Mouse (Mus musculus): ENCODE measurements around the gene Ccnyl1.
"Not testable (repeated sequence)": the region's sequence is repeated elsewhere in the genome, so short reads cannot be mapped to it uniquely, and the experiment has no call there.

Ccnyl1 gene

DNA sequence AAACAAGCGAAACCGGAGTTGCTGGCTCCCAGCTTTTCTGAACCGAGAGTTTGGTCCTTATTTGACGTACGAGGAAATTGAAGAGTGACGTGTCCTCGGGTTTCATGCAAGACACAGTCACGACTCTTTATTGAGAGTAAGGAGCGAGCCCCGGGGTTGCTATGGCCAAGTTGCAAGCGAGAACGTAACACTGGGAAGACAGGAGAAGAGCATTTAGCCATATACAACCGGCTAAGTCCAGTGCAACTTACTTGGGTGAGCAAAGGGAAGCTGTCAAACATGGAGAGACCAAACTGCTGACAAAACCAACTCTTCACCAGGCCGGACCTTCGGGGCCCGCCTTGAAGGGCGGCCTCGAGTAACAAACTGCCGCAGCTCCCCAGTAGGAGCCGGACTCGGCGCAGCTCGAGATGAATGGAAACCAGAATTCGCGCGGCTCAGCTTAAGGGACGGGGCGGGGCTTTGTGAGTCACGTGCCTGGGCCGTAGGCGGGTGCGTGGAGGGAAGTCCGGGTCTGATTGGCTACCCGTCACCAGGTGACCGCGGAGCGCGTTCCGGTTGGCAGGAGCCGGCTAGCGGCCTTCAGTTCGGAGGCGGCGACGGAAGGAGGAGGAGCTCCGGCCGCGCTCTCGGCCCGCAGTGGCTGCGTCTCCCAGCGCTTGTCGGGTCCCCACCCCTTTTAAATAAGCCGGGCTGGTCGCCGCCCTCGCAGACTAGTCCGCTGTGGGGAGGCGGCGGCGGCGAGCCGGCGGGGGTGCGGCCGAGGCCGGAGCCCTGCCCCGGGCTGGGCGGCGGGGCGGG, at the start of gene Ccnyl1:
Gene Ccnyl1 (plus strand): TSS at position 243 of the 801 bp plus-strand sequence.
- in situ Hi-C loops (cut with MboI, MseI): loop anchor here in 1 of 2 experiments (10.0 kb wide), 1 partner anchor 484 kb away; no protein-coding TSS in a partner anchor

DNA sequence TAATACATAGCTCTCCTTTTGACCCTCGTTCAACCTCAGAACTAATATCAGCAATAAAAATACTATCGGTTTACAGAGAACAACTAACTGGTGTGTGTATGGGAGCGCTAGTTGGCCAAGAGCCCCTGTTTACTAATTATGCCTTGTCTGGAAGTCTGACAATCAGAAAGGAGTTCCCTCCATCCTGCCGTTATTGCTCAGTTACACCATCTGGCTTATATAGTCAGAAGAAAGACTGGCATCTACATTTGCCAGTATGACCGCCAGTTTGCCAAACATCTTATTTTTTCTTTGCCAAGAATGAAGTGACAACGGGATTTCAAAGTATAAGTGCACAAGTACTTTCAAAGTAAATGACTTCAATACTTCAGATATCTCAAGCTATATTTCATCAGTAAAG, 49.2 kb upstream of the Ccnyl1 start:
- in situ Hi-C loops (cut with MboI, MseI): no loop called here

DNA sequence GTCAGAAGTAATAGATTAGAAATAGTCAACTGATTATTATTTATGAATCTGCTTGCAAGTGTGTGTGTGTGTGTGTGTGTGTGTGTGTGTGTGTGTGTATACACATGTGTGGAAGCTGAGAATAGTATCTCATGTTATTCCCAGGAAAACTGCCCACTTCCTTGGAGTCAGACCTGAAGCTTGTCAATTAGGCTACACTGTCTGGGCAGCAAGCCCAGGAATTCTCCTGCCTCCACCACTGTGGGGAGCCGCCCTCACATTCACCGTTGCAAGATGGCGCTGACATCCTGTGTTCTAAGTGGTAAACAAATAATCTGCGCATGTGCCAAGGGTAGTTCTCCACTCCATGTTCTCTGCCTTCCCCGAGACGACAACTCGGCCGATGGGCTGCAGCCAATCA, 47.7 kb upstream of the Ccnyl1 start:
- in situ Hi-C loops (cut with MboI, MseI): not testable (repeated sequence)

DNA sequence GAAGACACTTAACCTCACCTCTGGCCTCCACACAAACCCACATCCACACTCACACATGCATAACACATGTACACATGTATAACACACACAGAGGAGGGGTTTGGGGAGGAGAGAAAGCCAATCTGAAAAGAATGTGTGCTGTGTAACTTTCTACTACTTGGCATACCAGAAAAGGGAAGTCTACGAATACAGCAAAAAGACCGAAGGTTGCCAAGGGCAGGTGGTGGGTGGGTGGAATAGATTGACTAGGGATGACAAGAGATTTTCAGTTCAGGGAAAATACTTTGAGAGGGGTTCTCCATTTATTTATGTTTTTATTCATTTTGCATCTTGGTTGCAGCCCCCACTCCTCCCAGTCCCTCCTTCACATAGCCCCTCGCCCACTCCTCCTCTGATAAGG, 45.7 kb upstream of the Ccnyl1 start:
- in situ Hi-C loops (cut with MboI, MseI): no loop called here

DNA sequence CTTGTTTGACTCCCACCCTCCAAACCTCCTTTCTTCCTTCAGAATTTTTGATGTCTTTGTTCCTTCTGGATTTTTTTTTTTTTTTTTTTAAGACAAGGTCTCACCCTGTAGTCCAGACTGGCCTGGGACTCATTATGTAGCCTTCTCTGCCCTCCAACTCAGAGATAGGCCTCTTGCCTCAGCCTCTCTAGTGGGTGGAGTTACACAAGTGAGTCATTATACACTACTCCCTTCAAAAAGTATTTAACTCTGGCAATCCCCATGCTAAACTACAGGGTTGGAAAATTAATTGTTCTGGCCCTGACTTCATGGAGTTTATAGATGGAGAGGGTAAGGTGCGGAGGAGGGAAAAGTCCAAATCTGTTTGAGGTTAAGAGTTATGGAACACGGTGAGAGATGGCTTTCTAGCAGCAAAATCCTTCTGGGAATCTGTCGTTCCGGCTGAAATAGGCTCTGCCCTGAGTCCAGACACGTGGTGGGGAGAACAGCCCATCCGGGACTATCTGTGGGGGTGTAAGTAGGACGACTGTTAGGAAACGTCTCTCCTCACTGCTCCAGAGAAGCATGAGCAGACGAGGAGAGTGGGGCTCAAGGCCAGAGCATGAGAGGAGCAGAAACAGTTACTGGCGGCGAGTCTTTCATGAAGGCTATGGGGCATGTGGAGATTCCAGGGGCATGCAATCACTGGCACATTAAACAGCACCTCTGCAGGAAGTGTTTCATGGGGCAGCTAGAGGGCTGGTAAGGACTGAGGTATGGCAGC, 40.7 kb upstream of the Ccnyl1 start:
- in situ Hi-C loops (cut with MboI, MseI): no loop called here

DNA sequence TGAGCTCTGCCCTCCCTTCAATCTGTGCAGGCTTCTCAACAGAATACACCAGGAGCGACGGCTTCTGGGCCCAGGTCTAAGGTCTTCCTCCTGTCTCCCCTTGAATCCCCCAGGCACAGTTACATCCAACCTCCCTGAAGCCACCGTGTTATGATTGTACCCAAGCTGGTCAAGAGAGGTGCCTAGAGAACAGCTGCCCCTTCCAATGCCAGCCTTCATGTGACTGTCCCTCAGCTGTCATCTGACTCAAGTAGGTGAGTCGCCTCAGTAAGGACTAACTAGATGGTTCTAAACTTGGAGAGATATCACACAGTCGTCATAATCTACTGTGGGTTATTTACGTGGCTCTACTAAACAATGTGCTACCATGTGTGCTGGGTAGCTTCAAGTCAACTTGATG, 36.6 kb upstream of the Ccnyl1 start:
- in situ Hi-C loops (cut with MboI, MseI): no loop called here

DNA sequence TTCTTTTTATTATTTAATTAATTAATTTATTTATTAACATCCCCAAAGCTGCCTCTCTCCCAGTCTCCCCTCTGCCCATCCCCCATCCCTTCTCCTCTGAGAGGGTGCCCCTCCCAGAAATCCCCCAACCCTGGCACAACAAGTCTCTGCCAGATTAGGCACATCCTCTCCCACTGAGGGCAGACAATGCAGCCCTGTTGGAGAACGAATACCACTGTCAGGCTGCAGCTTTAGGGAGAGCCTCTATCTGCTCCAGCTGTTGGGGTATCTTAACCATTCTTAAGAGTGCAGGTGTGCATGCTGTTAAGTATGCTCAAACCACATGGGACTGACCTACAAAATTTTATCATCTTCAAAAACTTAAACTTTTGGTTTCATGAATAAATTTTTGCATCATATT, 34.8 kb upstream of the Ccnyl1 start:
- in situ Hi-C loops (cut with MboI, MseI): no loop called here

DNA sequence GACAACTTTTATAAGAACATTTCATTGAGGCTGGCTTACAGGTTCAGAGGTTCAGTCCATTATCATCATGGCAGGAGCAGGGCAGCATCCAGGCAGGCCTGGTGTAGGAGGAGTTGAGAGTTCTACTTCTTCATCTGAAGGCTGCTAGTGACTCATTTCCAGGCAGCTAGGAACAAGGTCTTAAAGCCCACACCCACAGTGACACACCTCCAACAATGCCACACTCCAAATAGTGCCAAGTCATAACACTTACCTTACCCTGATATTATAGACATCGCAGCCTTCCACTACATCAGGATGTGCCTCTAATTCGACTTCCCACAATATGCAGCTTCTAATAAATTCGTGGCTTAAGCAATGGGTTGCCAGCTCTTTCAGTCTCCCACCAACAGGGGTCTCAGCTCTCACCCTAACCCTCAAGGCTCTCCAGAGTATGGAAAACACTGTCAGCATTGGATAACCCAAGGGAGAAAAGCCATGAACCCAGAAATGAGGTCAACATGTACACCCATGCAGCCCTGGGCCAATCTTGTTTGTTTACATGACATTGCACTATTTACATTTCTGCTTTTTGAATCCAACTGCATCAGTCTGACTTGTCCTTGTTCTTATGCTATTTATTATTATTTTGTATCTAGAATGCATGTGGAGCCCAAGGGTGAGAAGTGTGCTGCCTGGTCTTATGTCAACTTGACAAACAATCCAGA, 33.7 kb upstream of the Ccnyl1 start:
- in situ Hi-C loops (cut with MboI, MseI): no loop called here

DNA sequence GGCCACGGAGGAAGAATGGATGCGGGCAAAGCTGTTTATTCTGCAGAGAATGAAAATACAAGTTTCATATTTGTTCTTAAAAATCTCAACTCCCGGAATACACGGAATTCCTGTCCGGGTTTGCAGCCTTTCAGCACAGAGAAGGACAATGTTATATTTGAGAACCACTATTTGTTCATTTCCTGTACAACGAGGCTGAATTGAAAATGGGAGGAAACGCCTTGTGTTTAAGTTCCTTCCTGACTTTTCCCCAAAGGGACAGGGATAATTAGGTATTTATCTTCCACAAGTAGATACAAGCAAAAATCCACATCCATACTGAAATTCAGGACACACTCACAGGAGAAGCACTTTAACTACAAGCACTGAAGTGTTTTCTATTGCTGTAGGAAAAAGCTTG, 31.4 kb upstream of the Ccnyl1 start:
- in situ Hi-C loops (cut with MboI, MseI): no loop called here

DNA sequence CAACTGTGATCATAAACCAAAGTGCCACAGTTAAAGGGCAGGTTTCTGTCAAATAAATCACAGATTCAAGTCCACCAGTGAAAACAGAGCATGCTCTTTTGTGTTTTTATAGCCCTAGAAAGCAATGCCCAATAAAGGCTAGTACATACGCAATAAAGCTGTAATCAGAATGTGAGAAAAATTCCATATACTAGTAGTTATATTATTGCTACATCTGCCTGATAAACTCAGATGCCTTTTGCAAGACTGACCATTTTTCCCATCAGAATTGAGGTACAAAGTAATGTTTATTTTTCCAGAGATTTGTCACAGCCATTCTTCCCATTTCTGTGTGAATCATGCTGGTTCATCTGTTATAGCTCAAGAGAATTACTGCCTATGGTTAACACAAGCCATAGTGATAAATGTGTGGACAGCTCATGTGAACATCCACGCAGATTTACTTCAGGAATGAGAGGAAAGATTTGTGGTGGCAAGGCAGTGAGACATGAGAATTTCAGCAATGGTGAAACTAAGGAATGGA, 23.1 kb upstream of the Ccnyl1 start:
- in situ Hi-C loops (cut with MboI, MseI): no loop called here

DNA sequence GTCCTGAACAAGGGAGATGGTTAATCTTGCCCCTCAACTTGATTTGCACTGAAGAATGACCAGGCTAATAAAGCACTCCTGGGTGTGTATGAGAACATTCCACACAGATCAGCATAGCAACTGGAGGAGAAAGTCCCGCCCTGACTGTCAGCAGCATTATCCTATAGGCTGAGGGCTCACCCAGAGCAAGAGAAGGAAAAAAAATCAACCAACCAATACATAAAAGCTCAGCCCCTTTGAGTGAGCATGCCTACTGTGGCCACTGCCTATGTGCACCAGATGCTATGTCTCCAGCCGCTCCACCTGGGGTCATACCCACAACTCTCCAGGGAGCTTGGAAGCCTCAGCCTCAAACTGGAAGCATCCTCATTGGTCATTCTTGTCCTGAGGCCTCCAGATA, 20.8 kb upstream of the Ccnyl1 start:
- in situ Hi-C loops (cut with MboI, MseI): no loop called here

DNA sequence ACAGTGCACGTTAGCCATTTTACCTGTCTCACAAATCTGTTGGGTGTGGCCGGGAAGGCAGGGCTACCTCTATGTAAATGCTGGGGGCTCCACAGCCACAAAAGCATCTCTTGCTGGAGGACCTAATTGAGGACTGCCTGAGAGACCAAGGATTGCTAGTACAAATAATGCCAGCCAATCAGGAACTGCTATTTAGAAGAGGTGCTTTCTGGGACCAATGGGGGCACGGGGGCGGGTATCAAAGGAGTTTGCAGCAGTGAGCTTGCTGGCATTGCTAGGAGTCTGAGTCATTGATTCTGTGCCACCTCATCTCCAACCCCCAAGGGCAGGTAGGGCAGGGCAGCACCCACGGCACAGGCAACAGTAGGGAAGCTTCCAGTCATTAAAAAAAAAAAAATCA, 16.3 kb upstream of the Ccnyl1 start:
- in situ Hi-C loops (cut with MboI, MseI): loop anchor here in 1 of 2 experiments (5.0 kb wide), 1 partner anchor 1022 kb away; no protein-coding TSS in a partner anchor

DNA sequence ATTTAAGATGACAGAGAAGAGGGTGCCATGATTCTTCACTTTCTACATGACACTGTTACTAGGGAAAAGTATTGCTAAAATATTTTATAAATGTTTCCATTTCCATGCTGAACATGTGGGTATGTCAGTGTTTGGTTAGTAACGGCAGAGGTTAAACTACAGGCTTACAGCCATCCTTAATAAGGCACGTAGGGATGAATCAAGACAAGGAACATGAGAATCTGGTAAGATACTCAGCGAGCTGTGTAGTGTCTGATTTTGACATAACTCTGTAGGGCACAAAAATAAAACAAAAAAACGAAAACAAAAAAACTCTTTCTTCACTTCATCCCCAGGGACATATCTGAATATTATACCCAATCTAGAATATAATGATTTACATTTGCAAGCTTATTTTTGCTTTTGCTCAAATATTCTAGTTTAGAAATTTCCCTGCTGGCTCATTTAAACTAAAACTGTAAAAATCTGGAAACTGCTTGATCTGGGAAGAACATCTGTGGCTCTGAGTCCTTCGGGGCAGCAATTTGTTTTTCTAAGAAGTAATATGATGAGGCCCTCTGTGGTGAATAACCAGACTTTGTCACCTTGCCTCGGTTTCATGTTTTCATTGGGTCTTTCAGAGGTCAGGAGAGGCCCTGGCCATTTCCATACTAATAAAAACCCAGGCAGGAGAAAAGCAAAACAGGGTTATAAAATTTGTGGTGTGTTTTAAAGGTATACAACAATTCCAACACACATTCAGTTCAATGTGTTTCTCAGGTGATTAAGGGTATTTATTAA, 14.0 kb upstream of the Ccnyl1 start:
- in situ Hi-C loops (cut with MboI, MseI): no loop called here

DNA sequence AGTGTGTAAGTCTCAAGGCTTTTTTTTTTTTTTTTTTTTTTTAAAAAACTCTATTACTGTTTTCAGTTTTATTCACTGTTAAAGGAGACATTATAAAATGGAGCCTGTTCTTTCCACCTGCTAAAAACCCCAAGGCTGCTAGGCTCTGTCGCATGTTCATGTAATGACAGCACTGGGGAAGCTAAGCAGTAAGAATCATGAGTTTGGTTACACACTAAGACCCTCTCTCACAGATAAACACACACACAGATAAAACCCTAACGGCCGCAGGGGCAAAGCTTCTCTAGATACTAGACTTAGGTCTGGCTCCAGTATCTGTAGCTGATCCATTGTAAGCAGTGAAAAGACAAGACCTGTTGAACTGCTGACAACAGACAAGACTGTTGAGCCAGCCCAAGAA, 8.8 kb upstream of the Ccnyl1 start:
- in situ Hi-C loops (cut with MboI, MseI): no loop called here

DNA sequence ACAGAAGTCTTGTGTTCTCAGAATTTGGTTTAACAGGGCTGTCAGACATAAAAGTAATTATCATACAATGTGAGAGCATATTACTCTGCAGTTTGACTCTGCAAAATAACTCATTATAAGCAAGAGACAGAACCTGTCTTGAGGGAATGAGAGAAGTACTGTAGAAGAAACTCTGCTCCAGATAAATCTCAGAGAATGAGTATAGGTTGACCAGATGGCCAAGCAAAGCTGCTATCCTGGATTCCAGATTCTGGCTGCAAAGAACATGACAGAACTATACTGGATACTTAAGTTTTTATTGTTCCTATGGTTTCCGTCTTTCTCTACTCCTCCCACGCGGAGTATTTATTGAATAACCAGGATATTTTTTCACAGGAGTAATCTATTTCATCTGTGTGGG, 7.2 kb upstream of the Ccnyl1 start:
- in situ Hi-C loops (cut with MboI, MseI): no loop called here

DNA sequence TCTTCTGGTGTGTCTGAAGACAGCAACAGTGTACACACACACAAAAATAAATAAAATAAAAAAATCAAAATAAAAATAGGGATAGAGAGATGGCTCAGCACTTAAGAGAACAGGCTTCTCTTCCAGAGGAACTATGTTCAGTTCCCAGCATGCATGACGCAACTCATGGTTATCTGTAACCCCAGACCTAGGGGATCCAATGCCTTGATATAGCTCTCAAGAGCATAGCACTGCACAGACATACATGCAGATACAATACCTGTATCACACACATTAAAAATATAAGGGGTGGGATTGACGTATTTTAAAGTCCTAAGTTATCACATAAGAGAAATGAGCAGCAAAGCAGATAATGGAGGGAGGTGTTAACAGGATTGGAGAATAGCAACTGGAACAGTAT, 5.8 kb upstream of the Ccnyl1 start:
- in situ Hi-C loops (cut with MboI, MseI): no loop called here

DNA sequence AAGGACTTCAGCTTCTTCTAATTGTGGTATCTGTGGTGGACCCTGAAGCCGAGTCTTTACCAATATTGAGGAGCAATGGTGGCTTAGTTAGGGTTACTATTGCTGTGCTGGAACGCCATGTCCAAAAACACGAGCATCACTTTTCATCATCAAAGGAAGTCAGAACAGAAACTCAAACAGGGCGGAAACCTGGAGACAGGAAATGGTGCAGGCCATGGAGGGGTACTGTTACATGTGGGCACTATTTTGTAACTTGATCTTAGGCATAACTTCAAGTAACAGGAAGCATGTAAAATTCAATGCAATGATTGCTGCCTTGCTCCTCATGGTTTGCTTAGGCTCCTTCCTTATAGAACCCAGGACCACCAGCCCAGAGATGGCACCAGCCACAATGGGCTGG, 2.2 kb upstream of the Ccnyl1 start:
- in situ Hi-C loops (cut with MboI, MseI): no loop called here

DNA sequence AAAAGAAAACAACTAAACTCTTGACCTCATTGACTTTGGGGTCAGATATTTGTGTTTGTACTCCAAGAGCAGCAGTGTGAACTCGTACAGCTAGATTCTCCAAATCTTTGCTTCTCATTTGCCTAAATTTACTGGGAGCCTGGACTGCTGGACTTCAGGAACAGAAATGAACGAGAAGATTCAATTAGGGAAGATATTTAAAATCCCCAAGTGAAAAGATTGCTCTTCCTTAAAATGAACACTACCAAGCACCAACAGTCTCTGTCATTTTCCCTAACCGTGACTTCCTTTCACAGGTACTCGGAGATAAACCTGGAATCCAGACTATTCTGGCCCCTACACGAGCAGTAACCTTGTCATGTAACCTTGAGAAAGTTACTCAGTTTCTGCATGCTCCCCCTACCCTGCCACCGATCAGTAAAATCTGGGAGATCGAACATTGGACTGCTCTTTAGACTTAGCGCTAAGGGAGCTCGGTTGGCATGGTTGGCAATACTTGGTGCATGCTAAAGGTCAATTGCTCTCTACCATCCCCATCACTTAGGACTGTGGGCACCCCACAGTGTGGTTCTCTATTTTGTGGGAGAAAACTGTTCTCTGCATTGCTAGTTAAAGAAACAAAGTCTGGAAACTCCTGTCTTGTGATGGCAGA, 568 bp upstream of the Ccnyl1 start:
- in situ Hi-C loops (cut with MboI, MseI): loop anchor here in 1 of 2 experiments (10.0 kb wide), 1 partner anchor 485 kb away; no protein-coding TSS in a partner anchor

DNA sequence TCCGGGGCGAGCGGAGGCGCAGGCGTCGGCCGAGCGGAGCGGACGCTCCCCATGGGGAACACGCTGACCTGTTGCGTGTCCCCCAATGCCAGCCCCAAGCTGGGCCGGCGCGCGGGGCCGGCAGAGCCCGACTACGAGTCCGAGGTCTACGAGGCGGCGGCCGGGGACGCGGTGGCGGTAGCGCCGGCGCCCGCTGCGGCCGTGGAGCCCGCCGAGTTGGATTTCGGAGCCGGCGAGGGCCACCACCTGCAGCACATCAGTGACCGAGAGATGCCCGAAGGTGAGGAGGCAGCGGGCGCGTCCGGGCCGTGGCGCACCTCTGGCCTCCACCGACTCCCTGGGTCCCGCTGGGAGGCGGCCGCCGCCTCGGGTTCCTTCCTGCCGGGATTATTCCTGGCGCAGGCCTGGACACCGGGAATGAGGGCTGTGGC, 881 bp downstream of the Ccnyl1 start:
- in situ Hi-C loops (cut with MboI, MseI): loop anchor here in 1 of 2 experiments (10.0 kb wide), 1 partner anchor 484 kb away; no protein-coding TSS in a partner anchor

DNA sequence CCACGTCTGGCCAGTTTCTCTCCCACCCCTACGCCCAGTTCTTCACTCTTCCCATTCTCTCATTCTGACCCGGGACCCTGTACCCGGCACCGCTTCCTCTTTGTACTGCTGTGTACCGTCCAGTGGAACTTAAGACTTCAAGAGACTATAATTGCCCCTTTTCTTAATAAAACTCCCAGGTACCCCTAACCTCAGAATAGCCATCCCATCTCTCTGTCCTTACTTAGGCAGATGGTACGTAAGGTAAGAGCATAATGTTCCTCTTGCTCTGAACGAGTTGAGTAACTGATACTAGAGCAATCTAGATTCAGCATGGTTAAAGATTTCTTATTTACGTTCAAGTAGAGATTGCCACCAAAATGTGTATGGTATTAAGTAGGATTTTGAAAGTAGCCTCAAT, 1.3 kb downstream of the Ccnyl1 start:
- in situ Hi-C loops (cut with MboI, MseI): loop anchor here in 1 of 2 experiments (10.0 kb wide), 1 partner anchor 483 kb away; no protein-coding TSS in a partner anchor
